Mouse (Mus musculus) adrenal gland, adult 8-10 months (tissue): ENCODE data around the gene Esrrg. TPM values are rescaled to one million over a fixed set of nuclear protein-coding genes. Genes with fewer than 3 reads are reported as not detected.

ENCODE experiments used
- DNase-seq: peaks from one replicate; pipeline ENCODE4 v3.0.0; 2022
- total RNA-seq, 4 experiments: library from RNA; stranded (reverse); gene quantifications; 2 replicates each; pipeline ENCODE4 v1.2.4; 2022

Esrrg gene
- total RNA-seq: 10 to 100 TPM; 10.0 to 30.1 (median 15.7) TPM

DNA sequence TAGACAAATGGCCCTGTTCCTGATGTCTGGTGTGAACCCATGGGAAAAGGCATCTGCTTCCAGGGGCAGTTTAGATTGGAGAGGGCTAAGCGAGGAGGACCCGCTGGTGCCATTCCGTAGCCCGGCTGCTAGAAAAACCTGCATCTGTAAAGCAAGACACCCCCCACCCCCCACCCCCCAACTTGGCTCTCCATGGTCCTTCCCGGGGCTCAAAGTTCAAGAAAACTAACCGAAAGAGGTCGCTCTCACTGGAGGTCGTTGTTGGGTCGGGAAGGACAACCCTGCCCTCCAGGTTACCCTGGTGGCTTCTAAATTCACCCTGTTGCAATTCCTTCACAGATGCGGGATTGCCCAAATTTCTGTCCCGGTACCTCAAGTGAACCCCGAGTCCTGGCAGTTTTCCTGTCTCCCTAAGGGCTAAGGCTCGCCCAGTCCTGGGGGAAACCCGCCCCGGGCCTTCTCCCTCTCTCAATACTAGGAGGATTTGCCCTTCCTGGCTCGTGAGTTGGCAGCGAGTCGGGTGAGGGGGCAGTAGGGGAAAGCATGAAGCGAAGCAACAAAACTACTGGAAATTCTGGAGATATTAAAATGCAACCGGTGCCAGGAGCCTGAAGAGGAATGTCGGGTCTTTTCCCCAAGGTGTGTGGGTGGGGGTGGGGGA, at the start of gene Esrrg:
Gene Esrrg, plus strand, starts transcription at position 531 of the 661 bp plus-strand sequence.
- DNase-seq: no peak

DNA sequence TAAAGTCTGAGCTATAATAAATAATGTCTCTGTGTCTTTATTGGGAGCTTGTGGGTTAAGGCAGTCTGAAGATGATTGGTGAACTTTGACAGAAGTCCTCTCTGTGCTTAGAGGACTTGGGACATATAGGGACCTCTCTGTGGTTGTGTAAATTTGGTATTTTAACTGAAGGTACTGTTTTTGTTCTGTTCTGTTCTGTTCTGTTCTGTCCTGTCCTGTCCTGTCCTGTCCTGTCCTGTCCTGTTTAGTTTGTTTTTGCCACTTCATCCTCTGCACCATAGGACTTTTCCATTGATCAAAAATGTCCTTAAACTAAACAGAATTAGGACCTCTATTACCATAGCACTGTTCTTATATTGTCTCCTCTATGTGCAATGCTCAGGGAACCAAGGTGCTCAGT, 24.6 kb upstream of the Esrrg start:
- no peak for DNase-seq

DNA sequence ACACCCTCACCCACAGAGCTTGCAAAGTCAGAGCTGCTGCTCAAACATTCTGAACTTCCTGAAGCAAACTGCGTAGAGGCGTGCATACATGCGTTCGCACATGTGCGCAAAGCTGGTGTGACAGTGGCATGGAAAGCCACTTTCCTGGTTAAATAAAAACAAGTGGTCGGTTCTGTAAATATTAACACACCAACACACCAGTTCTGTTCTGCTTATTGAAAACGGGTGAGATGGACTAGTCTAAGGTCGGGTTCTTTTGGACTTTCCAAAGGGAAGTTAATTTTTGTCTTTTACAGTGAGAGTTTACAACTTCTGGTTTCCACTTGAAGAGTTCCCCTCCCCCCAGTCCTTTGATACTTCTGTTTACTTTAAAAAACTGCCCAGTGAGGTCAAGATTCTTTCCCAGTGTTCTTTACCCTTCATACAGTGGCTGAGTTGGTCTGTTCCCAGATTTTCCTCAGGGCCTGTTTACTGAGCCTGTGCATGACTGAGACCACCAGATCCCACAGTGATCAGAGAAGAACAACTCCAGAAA, 22.0 kb upstream of the Esrrg start:
- no peak for DNase-seq

GRCm38 (mm10) chr1:187602942-187603341, 5.6 kb upstream of the Esrrg start:
- DNase-seq: no peak

DNA sequence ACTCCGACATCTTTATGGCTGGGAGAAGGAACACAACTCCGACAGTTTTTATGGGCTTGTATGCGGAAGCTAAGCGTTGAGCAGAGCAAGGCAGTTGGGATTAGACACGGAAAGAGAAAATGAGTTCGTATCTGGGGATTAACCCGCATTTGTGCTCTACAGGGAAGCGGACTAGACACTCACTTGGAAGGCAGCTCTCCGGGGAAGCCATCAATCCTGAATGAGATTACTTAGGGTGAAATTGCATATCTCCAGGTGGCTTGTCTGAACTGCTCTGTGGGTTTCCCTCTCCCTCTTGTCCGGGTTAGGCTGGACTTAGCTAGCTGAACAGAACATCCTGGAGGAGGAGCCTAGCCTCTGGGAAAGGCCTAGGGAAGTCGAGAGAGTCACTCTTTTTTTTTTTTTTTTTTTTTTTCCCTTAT, 4.5 kb upstream of the Esrrg start:
- DNase-seq: no peak

DNA sequence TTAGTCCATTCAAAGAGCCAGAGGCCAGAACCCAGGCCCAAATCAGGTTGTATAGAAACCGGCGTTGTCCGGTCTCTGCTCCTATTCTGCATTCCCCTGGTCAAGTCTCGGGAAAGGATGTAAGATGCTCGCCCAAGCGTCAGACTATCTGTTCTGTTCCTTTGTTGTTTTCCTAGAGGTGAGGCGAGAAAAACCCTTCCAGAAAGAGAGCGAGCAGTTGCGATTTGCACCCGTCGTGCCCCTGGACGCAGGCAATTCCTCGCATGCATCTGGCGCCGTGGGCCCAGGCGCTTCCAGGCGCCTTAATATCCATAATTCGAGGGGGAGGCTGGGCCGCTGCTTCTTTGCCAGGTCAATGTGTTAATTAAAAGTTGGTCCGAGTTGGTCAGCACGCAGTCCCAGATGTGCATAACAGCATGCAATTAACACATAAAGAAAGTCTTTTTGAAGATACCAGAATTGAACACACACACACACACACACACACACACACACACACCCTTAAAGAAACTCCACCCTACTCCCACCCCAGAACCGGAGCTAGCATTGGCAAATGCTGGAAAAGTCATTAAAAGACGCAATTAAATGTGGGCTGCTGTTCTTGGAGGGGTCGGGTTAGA, 3.8 kb upstream of the Esrrg start:
- no peak for DNase-seq

DNA sequence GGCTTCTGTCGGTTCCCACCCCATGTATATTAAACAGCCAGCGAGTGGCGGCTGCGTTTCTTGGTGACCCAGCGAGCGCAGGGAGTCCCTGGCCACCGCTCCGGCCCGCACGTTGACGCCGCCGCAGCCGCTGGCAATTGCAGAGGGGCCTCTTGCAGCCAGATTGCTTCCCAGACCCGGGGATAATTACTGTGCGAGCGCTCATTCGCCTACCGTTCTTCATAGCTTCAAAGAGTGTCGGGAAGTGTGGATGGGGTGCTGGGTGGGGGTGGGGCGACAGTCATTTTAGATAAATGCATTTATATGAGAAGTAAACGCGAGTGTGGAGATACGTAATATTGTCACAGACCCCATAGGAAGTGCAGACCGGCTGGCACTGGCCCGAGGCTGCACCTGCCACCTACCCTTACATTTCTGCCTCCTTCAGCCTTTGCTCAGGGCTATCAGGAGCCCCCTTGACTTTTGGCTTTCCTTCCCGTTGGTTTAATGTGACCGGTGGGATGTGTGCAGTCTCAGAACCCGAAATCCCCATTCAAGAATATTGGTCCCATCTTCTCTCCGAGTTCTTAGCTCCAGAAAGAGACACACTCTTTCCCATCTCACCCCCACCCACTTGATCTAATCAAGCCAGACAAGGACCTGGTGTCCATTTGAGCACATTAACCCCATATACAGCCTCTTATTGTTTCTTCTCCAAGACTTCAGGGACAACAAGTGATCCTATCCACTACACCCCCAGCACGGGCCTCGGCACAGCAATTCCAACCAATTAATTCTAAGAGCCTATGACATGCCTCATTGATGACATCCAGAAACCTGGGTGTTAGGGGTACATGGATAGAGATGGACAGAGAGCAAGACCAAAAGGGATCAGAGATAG, 3.0 kb upstream of the Esrrg start:
- DNase-seq: no peak

DNA sequence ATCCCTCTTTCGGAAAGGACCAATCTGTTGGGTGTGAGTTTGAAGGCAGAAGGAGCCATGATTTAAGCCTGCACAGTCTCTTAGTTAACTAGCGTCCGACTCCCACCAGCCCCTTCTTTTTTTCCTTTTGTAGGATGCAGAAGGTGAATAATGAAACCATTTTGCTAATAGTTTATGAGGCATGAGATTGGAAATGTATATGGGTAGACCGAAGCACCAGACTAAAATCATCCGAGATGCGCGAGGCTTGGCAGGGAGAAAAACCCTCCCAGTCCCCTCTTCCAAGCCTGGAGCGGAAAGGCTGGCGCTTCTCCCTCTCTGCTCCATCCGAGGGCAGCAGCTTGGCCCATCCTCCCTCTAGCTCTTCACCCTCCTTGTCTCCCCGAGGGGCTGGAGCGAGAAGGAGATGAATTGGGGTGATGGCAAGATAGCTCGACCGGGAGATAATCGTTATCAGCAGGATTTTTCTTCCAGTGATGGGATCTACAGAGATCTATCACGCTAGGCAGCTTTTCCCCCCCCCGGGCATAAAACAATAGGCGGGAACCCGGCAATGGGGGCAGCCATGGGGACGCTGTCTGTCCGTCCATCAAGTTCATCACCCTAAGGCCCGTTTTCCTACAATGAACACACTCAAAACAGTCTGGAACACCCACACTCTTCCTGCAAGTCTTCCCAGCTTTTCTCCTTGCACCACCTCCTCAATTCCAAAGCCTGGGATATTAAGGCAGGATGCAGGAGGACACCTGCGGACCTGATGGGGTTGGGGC, 2.1 kb upstream of the Esrrg start:
- DNase-seq: no peak

- DNase-seq: no peak
Observed at GRCm38 (mm10) chr1:187607065-187608047, 1.2 kb upstream of the Esrrg start.

DNA sequence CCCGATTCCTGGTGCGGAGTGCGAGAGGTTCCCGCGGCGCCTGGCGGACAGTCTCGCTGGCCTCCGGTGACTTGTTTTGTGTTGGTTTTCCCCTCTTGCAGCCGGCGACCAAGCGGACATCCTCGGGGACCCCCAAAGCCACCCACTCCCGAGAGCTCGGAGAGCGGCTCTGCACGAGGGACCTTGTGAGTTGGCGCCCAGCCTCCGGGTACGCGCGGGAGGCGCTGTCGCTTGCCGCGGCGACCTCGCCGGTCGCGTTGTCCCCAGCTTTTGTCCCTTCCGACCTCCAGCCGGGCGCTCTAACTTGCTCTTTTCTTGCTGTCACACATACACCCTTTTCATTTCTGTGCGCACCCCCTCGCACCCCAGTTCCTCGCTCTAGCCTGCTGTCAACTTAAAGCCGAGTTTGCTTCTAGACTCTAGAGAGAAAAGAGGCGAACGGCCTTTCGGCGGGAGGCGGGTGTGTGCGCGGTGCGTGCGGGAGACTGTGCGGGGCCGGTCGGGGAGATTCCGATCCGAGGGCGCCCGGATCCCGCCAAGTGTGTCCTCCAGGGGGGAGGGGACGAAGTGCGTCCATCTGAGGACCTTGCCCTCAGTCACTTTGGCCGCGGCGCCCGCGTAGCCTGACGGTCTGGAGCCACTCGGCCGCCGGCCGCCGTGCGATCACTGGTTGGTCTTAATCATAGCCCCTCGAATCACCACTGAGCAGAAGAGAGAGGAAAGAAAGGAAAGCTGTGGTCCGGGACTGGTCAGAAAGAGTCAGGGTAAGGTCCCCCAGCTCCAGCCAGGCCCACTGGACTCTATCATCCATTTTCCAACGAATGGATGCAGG, 646 bp downstream of the Esrrg start:
- DNase-seq: no peak

GRCm38 (mm10) chr1:187609853-187610230, 1.3 kb downstream of the Esrrg start:
- DNase-seq: no peak

DNA sequence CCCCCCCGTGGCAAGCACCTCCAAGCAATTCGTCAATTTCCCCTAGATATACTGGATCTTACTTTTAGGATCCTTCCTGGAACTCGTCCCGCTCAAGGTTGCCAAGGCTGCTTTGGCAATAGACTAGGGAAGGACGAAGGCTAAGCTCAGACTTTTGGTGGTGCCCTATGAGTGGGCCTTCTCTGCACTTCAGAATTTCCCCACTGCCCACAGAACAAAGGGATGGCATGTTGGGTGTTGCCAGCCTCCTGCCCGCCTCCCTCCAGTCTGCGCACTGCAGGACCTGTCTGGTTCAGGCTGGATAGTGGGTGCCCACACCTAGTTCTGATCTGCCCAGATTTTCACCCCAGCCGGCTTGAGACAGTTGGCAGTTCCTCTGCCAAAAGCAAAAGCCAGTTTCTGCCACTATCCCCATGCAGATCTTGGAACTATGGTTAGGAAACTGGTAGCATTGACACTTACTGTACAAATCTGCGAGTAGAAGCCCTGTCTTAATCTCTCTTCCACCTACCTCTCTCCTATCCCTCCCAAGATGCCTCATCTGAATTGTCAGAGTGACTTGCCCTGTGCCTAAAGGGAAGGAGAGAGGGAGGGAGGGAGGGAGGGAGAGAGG, 1.9 kb downstream of the Esrrg start:
- DNase-seq: no peak

- DNase-seq: no peak
Observed at GRCm38 (mm10) chr1:187611925-187612324, 3.3 kb downstream of the Esrrg start.

DNA sequence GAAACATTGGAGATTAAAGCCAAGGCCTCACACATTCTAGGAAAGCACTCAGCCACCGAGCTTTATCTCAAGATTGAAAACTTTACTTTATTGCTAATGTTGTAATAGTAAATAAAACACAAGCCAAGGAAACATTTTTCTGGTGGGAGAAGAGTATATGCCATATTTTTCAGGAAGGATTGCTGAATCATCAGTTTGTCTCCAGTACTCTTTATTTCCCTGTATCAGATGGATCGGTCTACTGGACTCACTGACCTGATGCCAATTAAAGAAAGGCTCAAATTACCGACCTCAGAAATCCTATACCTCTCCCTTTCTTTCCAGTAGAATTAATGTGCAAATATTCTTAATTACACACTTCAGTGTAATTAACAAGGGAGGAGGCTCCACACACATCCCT, 4.7 kb downstream of the Esrrg start:
- no peak for DNase-seq

DNA sequence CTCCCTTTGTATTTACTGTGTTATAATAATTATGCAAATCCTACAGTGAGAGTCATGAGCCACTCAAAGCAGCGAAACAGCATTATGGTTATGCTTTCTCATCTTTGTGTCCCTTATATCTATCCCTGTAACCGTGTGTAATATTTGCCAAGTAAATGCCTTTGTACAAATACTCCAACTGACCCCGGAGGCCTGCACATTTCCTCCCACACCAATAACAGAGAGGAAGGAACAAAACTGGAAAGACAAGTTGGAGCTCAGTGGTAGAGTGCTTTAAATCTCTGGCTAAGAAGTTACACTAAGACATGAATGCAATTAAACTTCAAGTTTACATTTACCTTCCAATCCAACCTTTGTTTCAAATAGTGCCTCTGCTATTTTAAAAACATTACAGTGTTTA, 15.4 kb downstream of the Esrrg start:
- no peak for DNase-seq

- DNase-seq: no peak
Observed at GRCm38 (mm10) chr1:187630361-187630760, 21.8 kb downstream of the Esrrg start.

GRCm38 (mm10) chr1:187631486-187631885, 22.9 kb downstream of the Esrrg start:
- no peak for DNase-seq

- no peak for DNase-seq
Observed at GRCm38 (mm10) chr1:187645258-187645657, 36.7 kb downstream of the Esrrg start.

DNA sequence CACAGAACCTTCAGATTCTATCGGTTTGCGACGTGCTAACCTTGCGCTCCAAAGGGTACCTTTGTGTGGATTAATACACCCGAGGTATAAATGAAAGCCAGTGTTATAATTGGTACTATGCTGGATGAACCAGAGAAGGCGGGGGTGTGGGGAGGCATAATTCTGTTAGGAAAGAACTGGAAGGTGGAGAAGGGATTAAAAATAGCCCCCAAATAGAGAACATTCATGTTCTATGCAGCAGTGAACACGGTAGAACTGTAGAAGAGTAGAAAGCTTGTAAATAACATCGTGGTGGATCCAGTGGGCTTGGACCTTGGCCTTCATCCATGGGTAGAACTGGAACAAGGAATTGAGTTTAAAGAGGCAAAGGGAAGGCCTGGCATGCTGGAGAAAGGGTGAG, 40.0 kb downstream of the Esrrg start:
- no peak for DNase-seq

DNA sequence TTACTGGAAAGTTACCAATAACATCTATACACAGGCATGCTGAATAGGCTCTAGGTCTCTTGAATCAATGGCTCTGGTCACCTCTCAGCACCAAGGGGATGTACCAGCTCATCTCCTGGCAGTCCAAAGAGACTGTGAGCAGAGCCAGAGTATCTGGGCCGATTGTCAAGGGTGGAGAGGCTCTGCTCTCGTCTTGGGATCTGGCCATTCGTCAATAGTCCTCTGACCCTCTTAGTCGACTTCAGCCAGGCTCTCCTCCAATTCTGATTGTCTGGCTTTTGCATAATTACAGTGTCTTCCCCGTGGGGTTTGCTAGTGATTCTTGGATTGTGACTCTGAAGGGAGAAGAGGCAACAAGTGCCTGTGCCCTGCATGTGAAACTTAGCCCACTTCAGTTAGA, 41.3 kb downstream of the Esrrg start:
- DNase-seq: no peak
